Mouse (Mus musculus) gastrocnemius, postnatal 4 days (tissue): Measurements from ENCODE around the gene Gm20820. TPM values are rescaled to one million over a fixed set of nuclear protein-coding genes. Genes with fewer than 3 reads are reported as not detected.
"Not testable (repeated sequence)": the region's sequence is repeated elsewhere in the genome, so short reads cannot be mapped to it uniquely, and the experiment has no call there.

Experiments used
- DNase-seq, 2 experiments: peaks; one replicate each; pipeline ENCODE4 v3.0.0; 2021 to 2022; ENCODE audit warnings: low spot score in 2 of 2, mixed read lengths in 2 of 2
- long read RNA-seq, 2 experiments: library from polyadenylated mRNA; stranded (forward); transcript quantifications; one replicate each; pipeline ENCODE4 v2.0.0; 2021
- total RNA-seq, 2 experiments: library from RNA; stranded (reverse); gene quantifications; 2 replicates each; pipeline ENCODE4 v1.2.3; 2021

The Gm20820 gene
- total RNA-seq = not detected
- long read RNA-seq, experiment 1 = 0 reads
- long read RNA-seq, experiment 2 = 0 reads

DNA sequence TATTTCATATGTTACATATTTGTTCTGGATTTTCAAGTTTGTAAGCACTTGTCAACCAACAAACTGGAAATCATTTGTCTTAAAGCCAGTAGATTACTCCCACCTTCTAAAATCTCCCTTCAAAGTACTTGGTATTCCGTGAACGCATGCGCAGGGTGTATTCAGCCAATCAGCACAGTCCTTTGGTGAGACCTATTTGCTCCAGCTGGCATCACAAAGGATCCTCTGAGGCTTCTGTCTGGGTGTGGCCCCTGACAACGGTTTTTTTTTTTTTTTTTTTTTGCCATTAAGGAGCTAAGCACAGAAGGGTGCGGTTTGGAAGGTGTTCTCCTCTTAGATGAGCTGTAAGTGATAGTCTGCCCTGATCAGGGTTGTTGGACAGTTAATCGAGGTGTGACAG is at the start of gene Gm20820:
Gene Gm20820, plus strand, starts transcription at position 301 of the 400 bp plus-strand sequence.
- DNase-seq = not testable (repeated sequence)
